Mouse (Mus musculus) ZHBTc4 (cell line): ENCODE measurements at regions not wholly inside any gene's neighbourhood (a gene's known extent, or its start where the extent isn't known, plus 50 kb on each side); places are given as distances from the start of the nearest gene placed in this dataset.

Source experiments
- DNase-seq: peaks from one replicate; pipeline ENCODE4 v3.0.0-alpha.2; 2011; ENCODE audit warnings: low read depth, low spot score

DNA sequence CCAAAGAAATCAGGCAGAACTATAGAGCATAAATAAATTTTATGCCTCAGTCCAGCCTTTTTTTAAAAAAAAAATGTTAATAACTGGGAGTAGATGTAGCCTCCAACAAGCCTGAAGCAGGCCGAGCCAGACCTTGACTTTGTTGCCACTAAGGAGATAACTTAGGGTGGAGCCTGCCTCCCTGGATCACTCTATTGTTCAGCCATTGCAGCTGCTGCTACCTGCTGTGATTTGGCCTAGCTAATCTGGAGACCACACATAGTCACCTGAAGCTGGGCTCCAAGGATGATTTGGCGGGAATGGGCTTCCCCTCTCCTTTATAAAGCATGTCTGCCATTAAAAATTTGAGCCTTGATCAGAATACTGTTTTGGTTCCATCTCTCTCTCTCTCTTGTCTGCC is 575.5 kb downstream of the 4931400O07Rik start:
- DNase-seq: peak; percentile 35
